Mouse (Mus musculus) CD4-positive, CD25-positive, alpha-beta regulatory T cell, adult 2 months (primary cell): ENCODE measurements at regions not wholly inside any gene's neighbourhood (a gene's known extent, or its start where the extent isn't known, plus 50 kb on each side); places are given as distances from the start of the nearest gene placed in this dataset.

Experiments used
- DNase-seq: peaks from one replicate; pipeline ENCODE4 v3.0.0-alpha.2; 2012; ENCODE audit warnings: low read depth, low spot score

DNA sequence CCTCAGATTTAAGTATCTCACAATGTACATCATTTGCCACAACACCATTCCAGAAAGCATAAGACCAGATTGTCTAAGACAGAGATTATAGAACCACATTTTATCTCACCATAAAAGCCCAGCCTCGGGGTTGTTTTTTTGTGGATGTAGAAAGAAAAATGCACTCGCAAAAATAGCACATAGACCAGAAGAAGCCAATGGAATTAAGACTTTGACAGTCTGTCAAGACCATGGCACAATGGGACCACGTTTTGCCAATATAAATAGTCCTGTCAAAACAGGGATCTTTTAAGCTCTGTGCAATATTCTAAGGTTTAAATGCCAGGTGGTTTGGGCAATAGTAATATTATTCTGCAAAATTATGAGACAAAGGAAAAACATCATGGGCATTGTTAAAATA is 547.3 kb downstream of the Adgrl2 start:
- no peak for DNase-seq

GRCm38 (mm10) chr3:148434033-148434432 is 556.3 kb downstream of the Adgrl2 start:
- DNase-seq: no peak

- no peak for DNase-seq
Measured at GRCm38 (mm10) chr3:148429012-148429865, 561.1 kb downstream of the Adgrl2 start.

DNA sequence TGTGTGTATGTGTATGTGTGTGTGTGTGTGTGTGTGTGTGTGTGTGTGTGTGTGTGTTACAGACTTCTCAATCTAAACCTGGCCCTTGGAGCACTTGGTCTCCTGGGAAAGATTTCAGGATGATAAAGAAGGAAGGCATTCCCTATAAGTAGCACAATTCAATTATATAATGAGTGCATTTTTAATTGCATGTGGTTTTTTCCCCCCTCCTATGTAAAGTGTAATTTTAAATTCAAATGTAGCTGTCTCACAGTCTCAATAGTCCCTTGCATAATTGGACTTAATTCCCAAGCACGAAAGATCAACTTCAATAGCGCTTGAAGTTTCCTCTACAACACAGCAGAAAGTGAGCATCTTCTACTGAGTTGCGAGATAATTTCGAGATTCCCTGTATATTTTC is 566.3 kb downstream of the Adgrl2 start:
- DNase-seq: no peak

DNA sequence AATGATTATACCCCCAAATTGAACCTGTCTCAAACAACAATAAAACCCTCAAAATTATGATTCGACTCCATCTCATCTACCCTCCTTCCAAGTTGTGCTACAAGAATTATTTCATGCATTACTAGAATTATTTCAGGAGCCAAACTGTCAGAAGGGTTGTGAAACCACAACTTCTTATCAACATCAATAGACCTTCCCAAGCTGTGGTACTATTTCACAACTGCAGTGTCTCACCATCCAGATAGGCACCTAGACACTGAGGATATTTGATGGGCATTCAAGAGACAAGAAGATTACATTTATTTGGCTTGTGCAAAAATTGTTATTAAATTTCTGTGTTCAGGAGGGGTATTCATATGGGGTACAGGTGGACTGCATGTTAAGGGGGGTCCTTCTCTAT is 567.0 kb downstream of the Adgrl2 start:
- DNase-seq: no peak

GRCm38 (mm10) chr3:148422720-148423119 is 567.6 kb downstream of the Adgrl2 start:
- DNase-seq: no peak

DNA sequence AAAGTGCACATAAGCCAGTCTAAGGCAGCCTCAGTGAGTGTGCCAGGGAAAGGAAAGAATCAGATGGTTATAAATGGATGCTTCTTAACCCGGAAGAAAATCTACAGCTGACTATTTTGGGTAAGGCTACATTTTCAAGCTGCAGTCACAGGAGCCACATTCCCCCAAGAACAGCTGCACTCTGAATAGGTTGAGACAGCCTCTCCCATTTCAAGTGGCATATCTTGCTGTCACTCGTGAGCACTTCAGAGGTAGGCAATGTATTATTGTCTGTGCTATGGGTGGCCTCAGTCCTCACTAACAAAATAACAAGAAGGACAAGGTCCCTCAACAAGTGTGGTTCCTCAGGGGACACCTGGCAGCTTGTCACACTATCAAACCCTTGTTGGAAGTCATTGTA is 568.1 kb downstream of the Adgrl2 start:
- no peak for DNase-seq

DNA sequence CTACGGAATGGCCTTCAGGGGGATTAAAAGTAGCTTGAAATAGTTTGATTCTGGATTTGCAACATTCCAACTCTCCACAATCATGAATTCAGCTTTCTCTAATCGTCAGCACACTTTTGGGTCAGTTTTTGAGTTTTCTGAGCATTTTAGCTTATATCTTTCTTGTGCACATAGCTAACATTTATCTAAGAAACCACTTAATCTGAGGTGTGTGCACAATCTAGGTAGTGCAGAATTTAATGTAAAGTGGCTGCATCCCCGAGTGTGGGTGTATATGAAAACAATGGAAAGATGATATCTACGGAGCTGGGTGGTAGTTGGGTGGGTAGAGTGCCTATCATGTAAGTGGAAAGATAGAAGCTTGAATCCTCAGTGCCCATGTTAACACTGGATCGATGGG is 570.1 kb downstream of the Adgrl2 start:
- DNase-seq: no peak

- DNase-seq: peak; percentile 16
Measured at GRCm38 (mm10) chr3:148419462-148420074, 570.8 kb downstream of the Adgrl2 start.

- no peak for DNase-seq
Measured at GRCm38 (mm10) chr3:148418067-148418466, 572.3 kb downstream of the Adgrl2 start.

DNA sequence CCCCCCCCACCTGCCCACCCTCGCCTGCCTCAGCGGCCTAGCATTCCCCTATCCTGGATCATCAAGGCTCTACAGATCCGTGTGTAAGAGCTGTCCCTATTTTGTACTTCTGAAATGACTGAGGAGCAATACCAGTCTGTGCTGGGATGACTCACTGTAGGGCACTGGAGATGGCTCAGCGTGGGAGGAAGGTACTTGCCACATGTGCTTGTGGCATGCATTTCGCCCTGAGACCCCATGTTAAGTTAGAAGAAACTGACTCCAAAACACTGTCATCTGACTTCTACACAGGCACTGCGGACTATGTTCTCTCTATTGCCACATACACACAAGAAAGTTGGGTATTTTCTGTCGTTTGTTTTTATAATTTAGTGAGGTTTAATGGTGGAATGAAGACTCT is 574.9 kb downstream of the Adgrl2 start:
- DNase-seq: no peak

DNA sequence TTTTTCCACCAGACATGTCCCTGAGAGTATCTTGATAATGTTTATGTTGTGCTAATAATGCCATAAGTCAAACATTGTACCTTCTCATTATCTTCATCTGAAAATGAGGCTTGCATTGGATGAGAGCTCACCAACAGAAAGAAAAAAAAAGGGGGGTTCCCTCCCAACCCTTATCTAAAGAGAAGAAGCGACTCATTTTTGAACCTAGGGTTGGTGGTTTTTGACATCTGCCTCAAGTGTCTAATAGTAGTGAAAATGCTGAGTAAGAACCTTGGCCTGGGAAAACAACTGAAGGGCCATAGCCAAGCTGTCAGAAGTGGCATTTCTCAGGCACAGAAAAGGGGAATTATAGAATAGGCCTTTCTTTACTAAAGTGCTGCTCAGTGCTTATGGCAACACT is 577.3 kb downstream of the Adgrl2 start:
- no peak for DNase-seq

DNA sequence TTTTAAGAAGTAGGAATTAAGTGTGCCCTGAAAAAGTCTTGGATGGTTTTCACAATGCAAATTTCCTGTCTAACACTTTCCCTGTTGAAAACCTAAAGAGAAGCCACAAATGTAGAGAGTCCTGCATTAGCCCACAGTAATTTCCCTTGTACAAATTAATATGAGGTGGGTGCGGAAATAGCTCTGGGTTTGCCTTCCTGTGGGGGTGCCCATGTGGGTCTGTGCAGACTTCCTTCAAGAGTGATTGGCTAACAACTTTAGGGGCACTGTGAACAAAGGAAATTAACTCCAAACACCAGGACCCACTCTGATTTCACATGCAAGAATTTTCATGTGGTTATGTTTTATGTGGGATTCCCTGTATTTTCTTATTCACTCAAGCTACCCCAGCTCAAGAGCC is 578.2 kb downstream of the Adgrl2 start:
- DNase-seq: no peak

DNA sequence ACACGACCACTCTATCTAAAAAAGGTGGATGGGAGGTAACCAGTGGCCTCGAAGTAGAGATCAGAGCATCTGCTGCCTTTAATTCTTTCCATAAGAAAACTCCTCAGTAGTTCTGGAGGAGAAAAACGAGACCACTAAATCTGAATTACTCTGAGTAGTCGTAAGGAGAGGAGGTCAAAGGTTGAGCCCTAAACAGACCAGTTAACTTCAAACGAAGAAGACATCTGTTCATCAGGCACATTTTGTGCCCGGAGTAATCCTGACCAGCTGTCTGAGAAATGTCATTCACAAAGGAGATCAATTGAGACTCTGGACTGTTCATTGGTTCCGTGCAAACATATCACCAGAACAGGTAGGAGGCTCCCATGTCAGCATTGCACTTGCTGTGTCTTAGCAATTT is 592.0 kb downstream of the Adgrl2 start:
- DNase-seq: no peak

DNA sequence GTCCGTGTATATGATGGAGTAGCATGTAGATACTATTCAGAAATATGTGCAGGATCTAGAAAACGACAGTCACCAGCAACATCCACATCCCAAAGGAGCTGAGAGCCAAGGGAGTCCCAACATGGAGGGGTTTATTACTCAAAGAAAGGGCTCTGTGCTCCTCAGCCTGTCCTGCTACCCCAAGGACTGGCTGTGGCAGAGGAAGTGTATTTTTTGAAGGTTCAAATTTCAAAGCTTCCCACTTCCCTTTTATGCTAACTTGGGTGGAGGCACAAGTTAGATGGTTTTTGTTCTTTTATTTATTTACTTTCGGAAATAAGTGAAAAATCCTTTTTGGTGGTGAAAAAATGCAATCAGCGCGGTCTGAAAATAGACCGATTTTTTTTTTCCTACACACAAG is 602.8 kb downstream of the Adgrl2 start:
- DNase-seq: no peak

DNA sequence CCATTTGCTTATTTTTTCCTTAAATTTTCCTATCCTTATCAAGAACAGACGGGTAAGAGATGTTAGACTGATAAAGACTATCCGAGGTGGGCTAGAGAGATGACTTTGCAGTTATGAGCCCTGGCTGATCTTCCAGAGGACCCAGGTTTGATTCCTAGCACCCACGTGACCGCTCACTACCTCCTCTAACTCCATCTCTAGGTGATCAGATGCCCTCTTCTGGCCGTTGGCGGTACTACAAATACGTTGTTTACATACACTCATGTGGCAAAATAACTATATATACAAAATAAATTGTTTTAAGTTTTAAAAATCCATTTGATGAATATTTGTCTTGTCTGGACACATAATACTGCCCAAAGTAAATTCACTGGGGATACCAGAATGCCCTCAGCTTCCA is 604.6 kb downstream of the Adgrl2 start:
- DNase-seq: peak; percentile 25

DNA sequence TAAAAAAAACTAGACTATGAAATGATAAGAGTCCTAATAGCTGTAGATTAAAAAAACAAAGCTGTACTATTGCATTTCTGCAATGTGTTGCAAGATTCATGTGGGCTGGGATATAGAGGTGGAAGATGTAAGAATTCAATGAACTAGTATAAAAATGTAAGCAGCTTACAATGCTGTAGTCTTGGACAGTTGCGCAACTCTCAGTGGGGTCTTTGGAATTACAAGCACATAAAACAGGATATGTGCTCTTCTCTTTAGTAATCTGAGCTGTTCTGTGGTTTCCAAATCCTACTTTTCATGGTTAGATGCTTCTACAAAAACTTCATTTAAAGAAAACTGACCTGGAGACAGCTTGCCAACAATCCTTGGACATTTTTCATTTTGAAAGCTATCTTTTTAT is 609.3 kb downstream of the Adgrl2 start:
- no peak for DNase-seq

- DNase-seq: no peak
Measured at GRCm38 (mm10) chr3:148363331-148363730, 627.0 kb downstream of the Adgrl2 start.

GRCm38 (mm10) chr3:148362453-148362864 is 627.9 kb downstream of the Adgrl2 start:
- DNase-seq: no peak

- no peak for DNase-seq
Measured at GRCm38 (mm10) chr3:148343633-148344361, 646.6 kb downstream of the Adgrl2 start.

DNA sequence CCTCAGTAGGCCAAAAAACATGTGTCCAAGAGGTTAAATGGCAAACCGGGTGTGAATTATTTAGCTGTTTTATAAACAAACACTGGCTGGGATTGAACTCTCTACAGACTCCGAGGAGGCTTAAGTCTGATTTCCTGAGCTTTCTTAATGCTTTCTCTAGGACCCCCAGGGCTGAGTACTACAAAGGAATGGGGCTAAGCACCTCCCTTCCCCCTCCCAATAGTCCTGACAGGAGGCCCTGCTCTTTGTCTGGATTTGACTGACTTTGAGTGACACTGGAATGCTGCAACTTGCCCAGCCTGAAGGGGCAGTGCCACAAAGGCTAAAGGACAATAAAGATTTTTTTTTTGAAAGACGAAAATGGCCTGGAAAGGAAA is 647.1 kb downstream of the Adgrl2 start:
- no peak for DNase-seq

DNA sequence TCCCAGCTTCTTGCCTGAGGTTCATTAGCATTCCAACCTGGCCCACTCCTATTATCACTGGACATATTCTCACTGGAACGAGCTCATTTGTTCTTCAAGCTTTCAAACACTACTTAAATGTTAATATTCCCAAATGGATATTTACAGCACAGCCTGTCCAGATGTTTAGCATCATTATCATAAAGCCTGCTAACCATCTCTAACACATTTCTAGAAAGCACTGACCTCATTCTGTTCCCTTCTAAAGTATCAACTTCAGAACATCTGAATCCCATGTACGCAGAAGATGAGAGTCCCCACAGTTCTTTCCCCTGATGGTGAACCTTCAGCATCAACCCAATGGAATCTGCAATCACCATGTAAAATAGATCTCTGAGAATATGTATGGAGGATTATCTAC is 651.1 kb downstream of the Adgrl2 start:
- no peak for DNase-seq

DNA sequence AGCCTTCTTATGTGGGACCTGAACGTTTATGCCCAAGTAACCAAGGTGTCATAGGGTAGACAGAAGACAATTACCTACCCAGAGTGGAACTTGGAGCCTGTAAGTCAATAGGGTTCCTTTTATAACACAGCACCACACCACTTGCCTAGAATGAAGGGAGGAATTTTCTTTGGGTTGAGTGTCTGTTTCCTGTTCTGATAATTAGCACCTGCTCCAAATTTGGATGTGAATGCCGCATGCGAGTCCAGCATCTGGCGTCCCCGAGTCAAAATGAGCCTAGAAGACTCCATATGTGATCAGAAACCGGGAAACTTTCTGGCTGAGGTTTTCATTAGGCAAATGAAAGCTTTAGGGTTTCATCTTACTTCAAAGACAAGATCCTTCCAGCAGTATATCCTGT is 653.7 kb downstream of the Adgrl2 start:
- DNase-seq: no peak
